Mouse (Mus musculus) kidney, postnatal 10 days (tissue): ENCODE results near the gene Btnl4.
"Not testable (repeated sequence)": the region's sequence is repeated elsewhere in the genome, so short reads cannot be mapped to it uniquely, and the experiment has no call there.

Experiments
- DNase-seq: peaks from one replicate; pipeline ENCODE4 v3.0.0; 2021; ENCODE audit warnings: mixed read lengths

The Btnl4 gene

GRCm38 (mm10) chr17:34477238-34478013 lies at the start of gene Btnl4:
Btnl4 (minus strand) TSS chr17:34477318.
- not testable (repeated sequence) for DNase-seq

DNA sequence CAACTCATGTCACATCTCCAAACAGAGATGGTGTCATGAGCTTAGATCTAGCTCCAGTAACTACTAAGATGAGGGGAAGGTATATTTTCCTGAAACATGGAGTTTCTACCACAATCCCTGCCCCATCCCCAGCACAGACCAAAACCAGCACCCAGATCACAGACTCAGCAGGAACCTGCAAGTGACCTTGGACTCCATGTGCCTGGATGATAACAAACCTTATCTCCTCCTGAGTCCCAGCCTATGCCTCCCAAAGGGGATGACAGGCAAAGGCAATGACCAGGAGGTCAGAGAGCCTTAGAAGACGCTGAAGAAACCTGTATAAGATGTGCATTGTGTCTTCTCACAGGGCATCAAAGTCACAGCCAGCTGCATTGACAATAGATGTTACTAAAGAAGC lies 41.9 kb upstream of the Btnl4 start:
- no peak for DNase-seq

DNA sequence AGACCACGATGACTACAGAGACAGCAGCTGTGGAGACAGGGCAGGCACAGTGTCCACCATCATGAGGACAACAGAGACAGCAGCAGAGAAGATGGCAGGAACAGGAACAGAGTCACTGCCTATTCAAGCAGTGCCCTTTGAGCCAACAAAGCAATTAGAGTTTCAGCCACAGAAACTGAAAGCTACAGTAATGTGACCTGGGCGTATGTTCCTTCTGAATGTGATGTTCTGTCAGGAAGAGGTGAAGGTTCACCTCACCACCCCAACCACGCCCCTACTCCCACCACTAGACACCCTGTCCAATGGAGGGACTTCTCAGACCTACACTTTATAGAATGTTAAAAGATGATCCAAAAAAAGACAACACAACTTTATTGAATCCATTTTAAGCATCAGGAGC lies 41.5 kb upstream of the Btnl4 start:
- not testable (repeated sequence) for DNase-seq

DNA sequence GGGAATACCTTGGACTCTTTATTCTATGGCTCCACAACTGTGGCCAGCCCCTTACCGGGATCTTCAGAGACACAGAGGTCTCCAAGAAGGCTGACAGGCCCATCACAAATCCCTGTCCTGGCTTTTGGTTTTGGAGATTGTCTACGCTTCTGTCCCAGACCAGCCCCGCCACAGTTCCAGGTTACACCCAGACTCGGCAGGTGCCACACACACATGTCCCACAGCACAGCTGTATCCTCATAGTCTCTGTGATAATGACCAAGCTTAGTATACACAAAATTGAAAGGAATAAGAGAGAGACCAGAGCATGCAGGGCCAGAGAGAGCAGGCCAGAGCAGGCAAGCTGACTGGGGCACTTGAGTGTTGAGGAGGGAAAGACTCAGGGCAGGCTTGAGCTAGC lies 40.7 kb upstream of the Btnl4 start:
- DNase-seq, result no peak

GRCm38 (mm10) chr17:34517252-34517651 lies 40.1 kb upstream of the Btnl4 start, which contains the start of gene Btnl6:
Btnl6 (minus strand) TSS chr17:34517352.
- no peak for DNase-seq

DNA sequence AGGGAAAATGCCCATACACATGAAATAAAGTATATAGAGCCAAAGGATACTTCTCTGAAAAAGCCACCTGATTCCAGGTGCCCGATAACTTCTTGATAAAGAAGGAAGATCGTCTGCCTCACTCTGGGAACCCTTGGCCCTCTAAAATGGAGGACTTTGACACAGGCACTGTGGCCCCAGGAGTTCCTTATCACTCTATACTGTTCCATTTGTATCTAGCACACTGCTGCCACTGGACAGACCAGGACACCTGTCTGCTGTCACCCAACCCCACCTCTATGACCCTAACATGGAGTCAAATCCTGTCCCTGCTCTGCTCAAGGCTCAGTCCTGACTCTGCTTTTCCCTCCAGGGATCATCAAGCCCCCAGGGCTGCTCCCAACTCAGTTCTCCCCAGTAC lies 39.4 kb upstream of the Btnl4 start:
- DNase-seq, result no peak

DNA sequence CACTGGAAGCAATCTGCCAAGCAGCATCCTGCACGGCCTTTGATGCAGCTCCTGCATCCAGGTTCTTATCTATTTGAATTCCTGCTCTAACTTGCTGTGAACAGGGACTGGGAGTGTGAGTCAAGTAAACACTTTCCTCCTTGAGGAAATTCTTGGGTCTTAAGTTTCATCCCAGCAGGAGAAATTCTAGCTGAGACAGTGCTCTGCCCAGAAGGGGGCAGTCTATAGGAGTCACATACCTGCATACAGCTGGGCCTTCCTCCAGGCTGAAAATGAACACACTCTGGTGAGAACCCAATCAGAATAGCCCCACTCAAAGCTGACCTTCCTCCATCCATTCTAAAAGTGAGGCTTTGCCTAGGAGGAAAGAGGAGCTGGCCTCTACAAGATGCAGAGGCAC lies 34.6 kb upstream of the Btnl4 start:
- DNase-seq, result peak; percentile 20

DNA sequence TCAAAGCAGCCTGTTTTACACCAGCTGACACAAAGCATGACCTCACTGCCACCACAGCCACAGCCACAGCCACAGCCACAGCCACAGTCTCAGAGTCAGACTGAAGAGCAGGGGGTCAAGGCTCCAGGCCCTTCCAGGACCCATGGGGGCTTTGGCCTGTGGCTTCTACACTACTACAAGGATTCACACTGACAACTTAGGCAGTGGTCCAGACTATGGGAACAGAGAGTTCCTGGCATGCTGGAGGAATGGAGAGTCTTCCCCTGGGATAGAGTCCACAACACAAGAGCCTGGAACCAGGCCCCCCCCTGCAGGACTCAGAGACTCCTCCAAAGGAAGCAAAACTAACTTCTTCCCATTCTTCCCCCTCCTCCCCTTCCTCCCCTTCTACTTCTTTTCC lies 30.5 kb upstream of the Btnl4 start:
- no peak for DNase-seq

GRCm38 (mm10) chr17:34497726-34498125 lies 20.6 kb upstream of the Btnl4 start:
- DNase-seq, result not testable (repeated sequence)

- not testable (repeated sequence) for DNase-seq
Measured at GRCm38 (mm10) chr17:34497319-34497718, 20.2 kb upstream of the Btnl4 start.

DNA sequence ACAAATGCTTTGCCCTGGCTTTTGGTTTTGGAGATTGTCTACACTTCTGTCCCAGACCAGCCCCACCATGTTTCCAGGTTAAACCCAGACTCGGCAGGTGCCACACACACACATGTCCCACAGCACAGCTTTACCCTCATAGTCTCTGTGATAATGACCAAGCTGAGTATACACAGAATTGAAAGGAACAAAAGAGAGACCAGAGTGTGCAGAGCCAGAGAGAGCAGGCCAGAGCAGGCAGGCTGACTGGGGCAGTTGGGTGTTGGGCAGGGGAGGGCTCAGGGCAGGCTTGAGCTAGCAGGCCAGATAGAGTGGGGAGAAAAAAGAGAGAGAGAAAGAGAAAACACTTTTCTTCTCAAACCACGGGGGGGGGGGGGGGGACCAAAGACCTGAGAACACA lies 19.4 kb upstream of the Btnl4 start:
- no peak for DNase-seq

DNA sequence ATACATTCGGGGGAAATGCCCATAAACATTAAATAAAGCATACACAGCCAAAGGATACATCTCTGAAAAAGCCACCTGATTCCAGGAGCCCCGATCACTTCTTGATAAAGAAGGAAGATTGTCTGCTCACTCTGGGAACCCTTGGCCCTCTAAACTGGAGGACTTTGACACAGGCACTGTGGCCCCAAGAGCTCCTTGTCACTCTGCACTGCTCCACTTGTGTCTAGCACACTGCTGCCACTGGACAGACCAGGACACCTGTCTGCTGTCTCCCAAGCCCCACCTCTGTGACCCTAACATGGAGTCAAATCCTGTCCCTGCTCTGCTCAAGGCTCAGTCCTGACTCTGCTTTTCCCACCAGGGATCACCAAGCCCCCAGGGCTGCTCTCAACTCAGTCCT lies 18.0 kb upstream of the Btnl4 start:
- DNase-seq, result not testable (repeated sequence)

- no peak for DNase-seq
Measured at GRCm38 (mm10) chr17:34492796-34493195, 15.7 kb upstream of the Btnl4 start.

DNA sequence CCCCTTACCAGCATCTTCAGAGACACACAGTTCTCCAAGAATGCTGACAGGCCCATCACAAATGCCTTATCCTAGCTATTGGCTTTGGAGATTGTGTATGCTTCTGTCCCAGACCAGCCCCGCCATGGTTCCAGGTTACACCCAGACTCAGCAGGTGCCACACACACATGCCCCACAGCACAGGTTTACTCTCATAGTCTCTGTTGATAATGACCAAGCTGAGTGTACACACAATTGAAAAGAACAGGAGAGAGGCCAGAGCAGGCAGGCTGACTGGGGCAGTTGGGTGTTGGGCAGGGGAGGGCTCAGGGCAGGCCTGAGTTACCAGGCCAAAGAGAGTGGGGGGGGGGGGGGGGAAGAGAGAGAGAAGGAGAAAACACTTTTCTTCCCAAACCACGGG lies 691 bp downstream of the Btnl4 start:
- no peak for DNase-seq

DNA sequence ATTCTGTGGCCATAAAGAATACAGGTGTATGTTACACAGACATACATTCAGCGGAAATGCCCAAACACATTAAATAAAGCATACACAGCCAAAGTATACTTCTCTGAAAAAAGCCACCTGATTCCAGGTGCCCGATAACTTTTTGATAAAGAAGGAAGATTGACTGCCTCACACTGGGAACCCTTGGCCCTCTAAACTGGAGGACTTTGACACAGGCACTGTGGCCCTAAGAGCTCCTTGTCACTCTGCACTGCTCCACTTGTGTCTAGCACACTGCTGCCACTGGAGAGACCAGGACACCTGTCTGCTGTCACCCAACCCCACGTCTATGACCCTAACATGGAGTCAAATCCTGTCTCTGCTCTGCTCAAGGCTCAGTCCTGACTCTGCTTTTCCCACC lies 2.1 kb downstream of the Btnl4 start:
- no peak for DNase-seq

DNA sequence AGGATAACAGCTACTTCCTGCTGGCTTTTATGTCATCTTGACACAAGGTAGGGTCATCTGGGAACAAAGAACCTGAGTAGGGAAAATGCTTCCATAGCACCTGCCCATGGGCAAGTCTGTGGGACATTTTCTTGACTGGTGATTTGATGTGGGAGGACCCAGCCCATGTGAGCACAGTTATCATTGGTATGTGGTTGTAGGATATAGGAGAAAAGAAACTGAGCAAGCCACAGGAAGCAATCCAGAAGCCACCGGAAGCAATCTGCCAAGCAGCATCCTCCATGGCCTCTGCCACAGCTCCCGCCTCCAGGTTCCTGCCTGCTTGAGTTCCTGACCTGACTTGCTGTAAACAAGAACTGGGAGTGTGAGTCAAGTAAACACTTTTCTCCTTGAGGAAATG lies 6.6 kb downstream of the Btnl4 start:
- no peak for DNase-seq

DNA sequence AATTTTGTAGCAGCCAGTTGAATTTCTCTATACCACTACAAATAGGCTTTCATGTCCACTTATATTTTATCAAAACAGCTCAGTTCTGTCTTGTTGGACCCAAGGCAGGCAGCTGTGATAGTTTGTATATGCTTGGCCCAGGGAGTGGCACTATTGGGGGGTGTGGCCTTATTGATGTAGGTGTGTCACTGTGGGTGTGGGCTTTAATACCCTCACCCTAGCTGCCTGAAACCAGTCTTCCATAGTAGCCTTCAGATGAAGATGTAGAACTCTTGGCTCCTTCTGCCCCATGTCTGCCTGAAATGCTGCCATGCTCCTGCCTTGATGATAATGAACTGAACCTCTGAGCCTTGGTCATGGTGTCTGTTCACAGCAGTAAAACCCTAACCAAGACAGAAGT lies 11.2 kb downstream of the Btnl4 start:
- not testable (repeated sequence) for DNase-seq

DNA sequence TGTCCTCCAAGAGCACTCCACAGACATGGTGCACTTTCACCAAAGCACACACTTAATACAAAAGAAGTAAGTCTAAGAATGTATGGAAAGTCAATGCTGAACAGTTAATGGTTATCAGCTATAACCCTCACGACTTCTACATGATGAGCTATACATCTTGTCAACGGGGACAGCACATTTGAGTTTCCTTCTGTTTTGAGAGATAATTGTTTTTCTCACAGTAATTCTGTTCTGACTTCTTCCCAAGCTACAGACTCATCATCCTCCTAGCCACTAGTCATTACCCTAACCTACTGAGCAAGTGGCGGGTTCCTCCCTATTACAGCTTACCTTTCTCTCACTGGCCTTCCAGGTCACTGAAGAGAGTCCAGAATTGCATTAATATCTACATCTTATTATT lies 17.9 kb downstream of the Btnl4 start:
- DNase-seq, result no peak

GRCm38 (mm10) chr17:34457668-34458067 lies 19.4 kb downstream of the Btnl4 start:
- no peak for DNase-seq

DNA sequence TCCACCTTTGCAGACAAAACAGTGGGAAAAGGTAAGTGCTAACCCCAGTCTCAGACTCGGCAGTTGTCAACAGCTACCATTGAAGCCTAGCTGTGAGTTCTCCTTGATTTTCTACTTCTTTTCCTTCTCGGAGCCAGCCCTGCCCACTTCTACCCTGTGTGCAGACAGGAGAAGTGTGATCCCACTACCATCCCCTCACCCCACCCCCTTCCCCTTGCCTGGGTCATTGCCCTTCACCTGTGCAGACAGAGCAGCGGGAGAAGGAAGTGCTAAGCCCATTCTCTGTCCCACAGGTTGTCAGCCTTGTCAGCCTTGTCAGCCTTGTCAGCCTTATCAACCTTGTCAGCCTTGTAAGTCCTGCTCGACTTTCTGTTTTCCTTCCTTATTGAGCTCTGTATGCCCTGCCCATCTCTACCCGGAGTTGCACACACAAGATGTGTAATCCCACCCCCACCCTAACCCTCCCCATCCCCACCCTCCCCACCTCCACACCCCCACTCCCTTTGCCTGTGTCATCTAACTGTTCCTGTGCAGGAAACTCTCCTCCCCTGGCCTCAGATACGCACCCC lies 28.6 kb downstream of the Btnl4 start:
- DNase-seq, result no peak

GRCm38 (mm10) chr17:34441990-34442389 lies 35.1 kb downstream of the Btnl4 start:
- DNase-seq, result no peak

- DNase-seq, result no peak
Measured at GRCm38 (mm10) chr17:34439795-34440194, 37.3 kb downstream of the Btnl4 start.

GRCm38 (mm10) chr17:34438588-34438987 lies 38.5 kb downstream of the Btnl4 start:
- DNase-seq, result no peak

DNA sequence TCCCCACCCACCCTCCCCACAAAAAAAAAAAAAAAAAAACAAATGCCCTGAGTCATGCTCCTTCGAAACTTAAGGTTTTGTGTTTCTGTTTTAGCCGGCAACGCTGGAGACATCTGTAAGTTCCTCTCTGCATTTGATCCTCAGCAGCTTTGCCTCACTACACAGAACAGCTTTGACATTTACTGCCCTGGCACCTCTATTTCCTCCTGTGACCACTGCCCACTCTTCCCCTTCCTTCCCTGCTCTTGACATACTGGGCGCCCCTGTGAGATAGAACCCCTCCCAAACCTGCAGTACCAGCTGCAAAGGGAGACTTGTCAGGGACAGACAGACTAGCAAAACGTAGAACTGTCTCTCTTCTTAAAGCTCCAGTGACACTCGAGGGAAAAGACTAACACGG lies 39.5 kb downstream of the Btnl4 start:
- DNase-seq, result no peak

DNA sequence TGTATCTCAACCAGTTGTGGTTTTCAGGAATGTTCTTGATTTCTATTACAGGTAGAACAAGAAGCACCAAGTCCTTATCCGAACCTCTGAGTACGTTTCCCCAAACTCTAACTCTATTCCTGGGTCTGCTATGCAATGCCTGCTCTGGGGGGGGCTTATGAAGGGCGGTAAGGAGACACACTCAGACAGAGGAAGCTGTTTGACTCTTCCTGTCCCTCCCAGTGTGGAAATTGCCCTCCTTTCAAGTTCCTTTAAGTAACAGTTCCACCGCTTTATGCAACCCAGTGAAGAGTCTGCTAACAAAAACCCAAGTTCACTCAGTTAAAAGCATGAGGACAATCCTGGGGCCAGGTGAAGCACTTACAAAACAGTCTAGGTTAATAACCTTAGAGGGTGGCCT lies 40.0 kb downstream of the Btnl4 start:
- no peak for DNase-seq
